In the genomic region with DNA sequence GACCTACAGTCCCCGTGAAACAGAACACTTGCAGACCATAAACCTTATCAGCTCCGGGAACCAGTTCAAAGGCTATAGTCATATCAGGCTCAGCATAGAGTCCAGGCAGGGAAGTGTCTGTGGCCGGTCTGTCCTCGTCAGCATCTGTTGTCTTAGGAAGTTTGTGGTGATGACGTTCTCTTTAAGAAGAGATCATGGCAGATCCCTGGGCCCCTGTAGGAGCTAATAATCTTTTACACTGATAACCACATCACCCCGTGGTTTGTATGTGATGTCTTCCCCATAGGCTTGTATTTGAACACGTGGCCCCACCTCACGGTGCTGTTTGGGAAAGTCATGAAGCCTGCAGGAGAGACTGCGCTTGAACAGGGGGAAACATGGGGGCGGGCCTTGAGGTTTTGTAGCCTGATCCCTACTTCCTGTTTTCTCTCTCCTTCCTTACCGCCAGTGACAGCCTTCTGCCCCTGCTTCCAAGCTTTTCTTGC, we compare ENCODE assay signal across 9 mouse cellular contexts. TPM values are rescaled to one million over a fixed set of nuclear protein-coding genes. Genes with fewer than 3 reads are reported as not detected.
DNase-seq lines count a peak whose midpoint lies in the region; ATAC-seq and TF ChIP-seq lines count a peak whose summit lies in the region.
"Had no signal": no experiment of that assay in that cellular context is flagged by ENCODE, and none has a peak within 500 bp of the region (broad histone marks: within the 10 kb centered on the region; RNA-seq: fewer than 3 reads in every experiment).

No protein-coding gene starts in this region.

- H3K27ac ChIP-seq in liver, embryonic 16.5 days (ENCODE audit: low read length) = 0 out of 2 replicates have a peak overlapping the region, but pooled peaks have one; percentile 9
- H3K27ac ChIP-seq in layer of hippocampus, adult 2 months = no peak overlapping the region
- H3K27ac ChIP-seq: limb, embryonic 15.5 days had no signal

- no peak overlapping the region for H3K9ac ChIP-seq in liver, embryonic 16.5 days (ENCODE audit: low read depth, low read length)
- H3K9ac ChIP-seq: limb, embryonic 15.5 days had no signal

- ATAC-seq in common myeloid progenitor, adult 5-6 weeks (replicated peaks; ENCODE audit: low read depth, poor library complexity, severe bottlenecking) = peak; percentile 73
- ATAC-seq in liver, embryonic 16.5 days (ENCODE audit: low read depth) = peak; percentile 28

- 8% methylated on average over 11 of the region's 11 CpGs for WGBS in liver, embryonic 16.5 days (ENCODE audit: insufficient replicate concordance)

- H3K4me1 ChIP-seq in liver, embryonic 16.5 days (ENCODE audit: control insufficient read depth, low read depth, low read length) = peaks cover 11% of the 10 kb centered on the region

- no peaks in the 10 kb centered on the region for H3K36me3 ChIP-seq in liver, embryonic 16.5 days (ENCODE audit: control insufficient read depth, insufficient read depth)
- H3K36me3 ChIP-seq: limb, embryonic 15.5 days had no signal

- no peaks in the 10 kb centered on the region for H3K9me3 ChIP-seq in liver, embryonic 16.5 days (replicated peaks; ENCODE audit: control insufficient read depth, low read length)
- H3K9me3 ChIP-seq: limb, embryonic 15.5 days had no signal

- H3K27me3 ChIP-seq in liver, embryonic 16.5 days (ENCODE audit: control insufficient read depth, insufficient read depth, low read depth, low read length) = no peaks in the 10 kb centered on the region
- H3K27me3 ChIP-seq: limb, embryonic 15.5 days had no signal

- H3K4me3 ChIP-seq in liver, embryonic 16.5 days (ENCODE audit: low read depth, low read length) = no peak overlapping the region
- H3K4me3 ChIP-seq in layer of hippocampus, adult 2 months = no peak overlapping the region
- H3K4me3 ChIP-seq: limb, embryonic 15.5 days had no signal

- no peak for TF ChIP-seq CTCF in layer of hippocampus, adult 2 months (conservative IDR thresholded peaks at IDR 0.05)

- no peak overlapping the region; the same call in 1 of the 2 replicates for H3K4me2 ChIP-seq in liver, embryonic 16.5 days (ENCODE audit: low read depth, low read length)
- H3K4me2 ChIP-seq: limb, embryonic 15.5 days had no signal

- peak; percentile 48 for DNase-seq in lung, adult 18-20 months
- DNase-seq in lung, postnatal 14 days = no peak
- DNase-seq in thymus, postnatal 10 days (ENCODE audit: low spot score in 2 of 2) = peak; percentile 40 to 41
- no peak for DNase-seq in adrenal gland, adult 18-20 months (ENCODE audit: low spot score in 2 of 2)
- DNase-seq in embryo, embryonic 10.5 days (ENCODE audit: low spot score) = no peak
- no peak for DNase-seq in layer of hippocampus, adult 2 months (ENCODE audit: low spot score in 2 of 2)

RNA-seq across cellular contexts. Expression of gene Ccn2, which starts 40.1 kb away (rescaled TPM):
- not detected in 2 replicates for total RNA-seq in common myeloid progenitor, adult 5-6 weeks (2017)
- 0.70 and 0.92 TPM in 2 replicates for polyA plus RNA-seq in liver, embryonic 16.5 days (2015; fragmentation: Nextera tagmentation; extraction: Ambion mirVana)
- total RNA-seq in adrenal gland, adult 18-20 months (2021) = 100 to 1,000 TPM; 109 to 111 TPM
- 1 to 10 TPM; 8.5 to 9.7 TPM for total RNA-seq in layer of hippocampus, adult 2 months (2021)

Comparison
In these comparisons a context has a peak if more than half of its experiments do, and no peak if none do; other contexts are left out.
1. DNase-seq: peak in lung, adult 18-20 months (2 of 2) and thymus, postnatal 10 days (2 of 2); none in lung, postnatal 14 days (single experiment), adrenal gland, adult 18-20 months (0 of 2), embryo, embryonic 10.5 days (single experiment) and layer of hippocampus, adult 2 months (0 of 2).
2. RNA of gene Ccn2, which starts 40.1 kb away (total RNA-seq): 109 to 111 TPM in adrenal gland, adult 18-20 months; 8.5 to 9.7 TPM in layer of hippocampus, adult 2 months and not detected in common myeloid progenitor, adult 5-6 weeks; every median in the first group is over 10 times any median in the second.